Mouse (Mus musculus): ENCODE measurements around the gene Xrcc5.

- no peak for TF ChIP-seq CTCF (IDR thresholded peaks at IDR 0.05; ENCODE audit: control insufficient read depth, insufficient read depth, low read length)
- no peak for TF ChIP-seq POLR2A (IDR thresholded peaks at IDR 0.05; ENCODE audit: borderline replicate concordance, control insufficient read depth, low read depth, low read length)
Observed at GRCm38 (mm10) chr1:72409936-72410335, 102.7 kb downstream of the Xrcc5 start.

Measured in bone marrow, adult 2 months (tissue).